Mouse (Mus musculus): ENCODE measurements at regions not wholly inside any gene's neighbourhood (a gene's known extent, or its start where the extent isn't known, plus 50 kb on each side); places are given as distances from the start of the nearest gene placed in this dataset.

GRCm38 (mm10) chr15:36348348-36348747 lies 659.2 kb downstream of the Zfp706 start:
- DNase-seq (ENCODE audit: low read depth, low spot score), result no peak

GRCm38 (mm10) chr15:36347333-36347845 lies 660.2 kb downstream of the Zfp706 start:
- DNase-seq (ENCODE audit: low read depth, low spot score), result no peak

GRCm38 (mm10) chr15:36346126-36346525 lies 661.4 kb downstream of the Zfp706 start:
- no peak for DNase-seq (ENCODE audit: low read depth, low spot score)

GRCm38 (mm10) chr15:36345413-36345812 lies 662.2 kb downstream of the Zfp706 start:
- DNase-seq (ENCODE audit: low read depth, low spot score), result no peak

- no peak for DNase-seq (ENCODE audit: low read depth, low spot score)
These were observed 667.5 kb downstream of the Zfp706 start for GRCm38 (mm10) chr15:36339971-36340550.

GRCm38 (mm10) chr15:36338766-36339165 lies 668.8 kb downstream of the Zfp706 start:
- DNase-seq (ENCODE audit: low read depth, low spot score), result no peak

GRCm38 (mm10) chr15:36336857-36337256 lies 670.7 kb downstream of the Zfp706 start:
- no peak for DNase-seq (ENCODE audit: low read depth, low spot score)

- no peak for DNase-seq (ENCODE audit: low read depth, low spot score)
These were observed 672.5 kb downstream of the Zfp706 start for GRCm38 (mm10) chr15:36335116-36335515.

GRCm38 (mm10) chr15:36334436-36335113 lies 673.0 kb downstream of the Zfp706 start:
- DNase-seq (ENCODE audit: low read depth, low spot score), result no peak

- DNase-seq (ENCODE audit: low read depth, low spot score), result no peak
These were observed 673.7 kb downstream of the Zfp706 start for GRCm38 (mm10) chr15:36333857-36334256.

- DNase-seq (ENCODE audit: low read depth, low spot score), result no peak
These were observed 674.3 kb downstream of the Zfp706 start for GRCm38 (mm10) chr15:36333265-36333664.
